Mouse (Mus musculus) testis, adult 2 months (tissue): ENCODE data around the gene Slc43a3.

Source experiments
- CTCF ChIP-seq: fragments of 200-500 bp; IDR thresholded peaks from 2 replicates; pipeline ENCODE4 v1.5.1; 2012; ENCODE audit warnings: low read depth, mild to moderate bottlenecking, inconsistent platforms, low read length, moderate library complexity; ENCODE audit not compliant: control insufficient read depth, insufficient read depth, insufficient replicate concordance
- POLR2A ChIP-seq: fragments of 200-500 bp; IDR thresholded peaks from 2 replicates; pipeline ENCODE4 v1.6.1; 2012; ENCODE audit warnings: low read depth, mild to moderate bottlenecking, inconsistent platforms, low read length, moderate library complexity; ENCODE audit not compliant: control insufficient read depth

- TF ChIP-seq CTCF, result no peak
- TF ChIP-seq POLR2A, result no peak
Measured at GRCm38 (mm10) chr2:84889316-84890044, 46.9 kb upstream of the Slc43a3 start.
